Mouse (Mus musculus): Measurements from ENCODE around the gene Slc47a2. TPM values are rescaled to one million over a fixed set of nuclear protein-coding genes. Genes with fewer than 3 reads are reported as not detected.

Slc47a2 gene
- total and polyA plus RNA-seq, 3 experiments: not detected

DNA sequence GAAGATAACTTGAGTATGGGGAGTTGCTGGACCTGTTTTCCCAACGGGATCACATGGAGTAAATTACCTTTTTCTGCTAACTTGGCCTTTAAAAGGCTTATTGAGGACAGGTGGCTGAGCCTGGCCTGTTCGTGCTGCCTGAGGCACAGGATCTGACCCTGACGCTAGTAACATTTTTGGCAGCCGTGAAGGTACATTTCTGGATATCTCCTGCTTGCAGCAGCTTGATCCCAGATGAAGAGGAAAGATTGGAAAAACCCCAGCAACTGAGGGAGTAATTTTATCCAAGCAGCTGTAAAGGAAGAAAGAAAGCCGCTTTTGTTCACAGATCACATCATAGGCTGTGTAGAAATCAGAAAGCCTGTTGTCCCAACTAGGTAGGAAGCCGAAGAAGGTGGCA is 58.3 kb downstream of the Slc47a2 start:
- TF ChIP-seq CTCF (IDR thresholded peaks at IDR 0.05; ENCODE audit: low read depth, low read length): no peak
- no peak for TF ChIP-seq POLR2AphosphoS5 (IDR thresholded peaks at IDR 0.05; ENCODE audit: insufficient replicate concordance, low read depth, low read length)
- Histone ChIP-seq H3K27me3 (ENCODE audit: insufficient read depth, low read length) (peaks cover 4% of the 10 kb centered on the region; the same call in 1 of the 2 replicates), H3K4me1 (ENCODE audit: insufficient read depth, low read depth, low read length) (no peaks in the 10 kb centered on the region), H3K4me3 (ENCODE audit: low read depth, low read length) (no peak overlapping the region), H3K9me3 (replicated peaks) (no peaks in the 10 kb centered on the region), H3K36me3 (replicated peaks) (no peaks in the 10 kb centered on the region)
- DNase-seq (ENCODE audit: low spot score) (no peak), ATAC-seq (ENCODE audit: extremely low read depth, insufficient number of reproducible peaks, low FRiP score, poor library complexity, severe bottlenecking) (no peak)

GRCm38 (mm10) chr11:61283414-61284049 is 59.1 kb downstream of the Slc47a2 start:
- Histone ChIP-seq H3K4me3 (ENCODE audit: low read depth, low read length) (no peak overlapping the region), H3K9me3 (replicated peaks) (no peaks in the 10 kb centered on the region), H3K36me3 (replicated peaks) (no peaks in the 10 kb centered on the region), H3K27me3 (ENCODE audit: insufficient read depth, low read length) (peaks cover 4% of the 10 kb centered on the region; the same call in 1 of the 2 replicates), H3K4me1 (ENCODE audit: insufficient read depth, low read depth, low read length) (no peaks in the 10 kb centered on the region)
- TF ChIP-seq TAL1 (conservative IDR thresholded peaks at IDR 0.05; ENCODE audit: low read depth, low read length) (no peak), GATA1 (IDR thresholded peaks at IDR 0.05; ENCODE audit: borderline replicate concordance, low read length) (no peak), CTCF (IDR thresholded peaks at IDR 0.05; ENCODE audit: low read depth, low read length) (no peak), GATA2 (IDR thresholded peaks at IDR 0.05; ENCODE audit: borderline replicate concordance, low read depth, low read length) (no peak), POLR2AphosphoS5 (IDR thresholded peaks at IDR 0.05; ENCODE audit: insufficient replicate concordance, low read depth, low read length) (no peak)
- no peak for ATAC-seq (ENCODE audit: extremely low read depth, insufficient number of reproducible peaks, low FRiP score, poor library complexity, severe bottlenecking)
- no peak for DNase-seq (ENCODE audit: low spot score)

GRCm38 (mm10) chr11:61278445-61279077 is 64.1 kb downstream of the Slc47a2 start:
- Histone ChIP-seq H3K36me3 (replicated peaks) (no peaks in the 10 kb centered on the region), H3K4me1 (ENCODE audit: insufficient read depth, low read depth, low read length) (no peaks in the 10 kb centered on the region), H3K9me3 (replicated peaks) (no peaks in the 10 kb centered on the region), H3K4me3 (ENCODE audit: low read depth, low read length) (no peak overlapping the region), H3K27me3 (ENCODE audit: insufficient read depth, low read length) (peaks cover 22% of the 10 kb centered on the region)
- TF ChIP-seq POLR2AphosphoS5 (IDR thresholded peaks at IDR 0.05; ENCODE audit: insufficient replicate concordance, low read depth, low read length) (no peak), CTCF (IDR thresholded peaks at IDR 0.05; ENCODE audit: low read depth, low read length) (no peak), GATA1 (IDR thresholded peaks at IDR 0.05; ENCODE audit: borderline replicate concordance, low read length) (no peak), TAL1 (conservative IDR thresholded peaks at IDR 0.05; ENCODE audit: low read depth, low read length) (no peak), GATA2 (IDR thresholded peaks at IDR 0.05; ENCODE audit: borderline replicate concordance, low read depth, low read length) (no peak)
- ATAC-seq (ENCODE audit: extremely low read depth, insufficient number of reproducible peaks, low FRiP score, poor library complexity, severe bottlenecking): no peak
- no peak for DNase-seq (ENCODE audit: low spot score)

DNA sequence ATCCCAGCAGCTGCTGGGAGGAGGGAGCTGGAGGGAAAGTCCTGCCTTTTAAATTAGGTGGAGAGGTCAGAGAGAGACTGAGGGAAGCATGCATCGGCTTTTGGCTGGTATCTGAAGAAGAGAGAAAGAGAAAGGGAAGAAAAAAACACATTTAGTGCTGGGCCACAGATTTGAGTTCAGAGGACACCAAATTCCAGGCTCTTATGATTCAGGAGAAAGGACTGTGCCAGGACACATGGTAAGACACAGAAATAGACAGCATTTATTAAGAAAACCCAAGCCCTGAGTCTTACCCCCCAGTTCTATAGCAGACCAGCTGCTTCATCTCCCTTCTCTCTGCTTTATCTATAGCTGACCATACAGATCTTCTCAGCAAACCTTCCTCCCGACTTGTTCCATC is 64.7 kb downstream of the Slc47a2 start:
- H3K4me3 ChIP-seq (ENCODE audit: low read depth, low read length): no peak overlapping the region
- H3K4me1 ChIP-seq (ENCODE audit: insufficient read depth, low read depth, low read length): no peaks in the 10 kb centered on the region
- H3K36me3 ChIP-seq (replicated peaks): no peaks in the 10 kb centered on the region
- no peaks in the 10 kb centered on the region for H3K9me3 ChIP-seq (replicated peaks)
- H3K27me3 ChIP-seq (ENCODE audit: insufficient read depth, low read length): peaks cover 24% of the 10 kb centered on the region
- TF ChIP-seq TAL1 (conservative IDR thresholded peaks at IDR 0.05; ENCODE audit: low read depth, low read length) (no peak), POLR2AphosphoS5 (IDR thresholded peaks at IDR 0.05; ENCODE audit: insufficient replicate concordance, low read depth, low read length) (no peak), CTCF (IDR thresholded peaks at IDR 0.05; ENCODE audit: low read depth, low read length) (no peak), GATA2 (IDR thresholded peaks at IDR 0.05; ENCODE audit: borderline replicate concordance, low read depth, low read length) (no peak), GATA1 (IDR thresholded peaks at IDR 0.05; ENCODE audit: borderline replicate concordance, low read length) (no peak)
- ATAC-seq (ENCODE audit: extremely low read depth, insufficient number of reproducible peaks, low FRiP score, poor library complexity, severe bottlenecking) (no peak), DNase-seq (ENCODE audit: low spot score) (no peak)

DNA sequence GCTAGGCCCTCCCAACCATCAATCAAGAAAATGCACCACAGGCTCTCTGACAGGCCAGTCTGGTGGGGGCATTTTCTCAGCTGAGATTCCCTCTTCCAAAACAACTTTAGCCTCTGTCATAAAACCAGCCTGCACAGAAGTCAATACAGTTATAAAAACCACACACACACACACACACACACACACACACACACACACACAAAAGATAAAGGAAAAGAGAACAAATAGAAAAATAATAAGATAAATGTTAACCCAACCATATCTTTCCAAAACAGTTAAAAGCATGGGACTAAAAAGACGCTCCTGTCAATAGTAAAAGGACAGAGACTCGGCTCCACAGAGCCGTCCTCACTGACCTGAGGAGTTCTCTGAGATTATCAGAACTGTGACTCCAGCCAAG is 66.2 kb downstream of the Slc47a2 start:
- Histone ChIP-seq H3K27me3 (ENCODE audit: insufficient read depth, low read length) (peaks cover 30% of the 10 kb centered on the region), H3K36me3 (replicated peaks) (no peaks in the 10 kb centered on the region), H3K4me1 (ENCODE audit: insufficient read depth, low read depth, low read length) (no peaks in the 10 kb centered on the region), H3K9me3 (replicated peaks) (no peaks in the 10 kb centered on the region), H3K4me3 (ENCODE audit: low read depth, low read length) (no peak overlapping the region)
- ATAC-seq (ENCODE audit: extremely low read depth, insufficient number of reproducible peaks, low FRiP score, poor library complexity, severe bottlenecking): no peak
- no peak for DNase-seq (ENCODE audit: low spot score)
- no peak for TF ChIP-seq GATA1 (IDR thresholded peaks at IDR 0.05; ENCODE audit: borderline replicate concordance, low read length)
- TF ChIP-seq GATA2 (IDR thresholded peaks at IDR 0.05; ENCODE audit: borderline replicate concordance, low read depth, low read length): no peak
- TF ChIP-seq CTCF (IDR thresholded peaks at IDR 0.05; ENCODE audit: low read depth, low read length): no peak
- TF ChIP-seq TAL1 (conservative IDR thresholded peaks at IDR 0.05; ENCODE audit: low read depth, low read length): no peak
- TF ChIP-seq POLR2AphosphoS5 (IDR thresholded peaks at IDR 0.05; ENCODE audit: insufficient replicate concordance, low read depth, low read length): no peak

- TF ChIP-seq GATA2 (IDR thresholded peaks at IDR 0.05; ENCODE audit: borderline replicate concordance, low read depth, low read length) (no peak), TAL1 (conservative IDR thresholded peaks at IDR 0.05; ENCODE audit: low read depth, low read length) (no peak), CTCF (IDR thresholded peaks at IDR 0.05; ENCODE audit: low read depth, low read length) (no peak)
- ATAC-seq (ENCODE audit: extremely low read depth, insufficient number of reproducible peaks, low FRiP score, poor library complexity, severe bottlenecking) (no peak), DNase-seq (ENCODE audit: low spot score) (no peak)
- Histone ChIP-seq H3K4me1 (ENCODE audit: insufficient read depth, low read depth, low read length) (no peaks in the 10 kb centered on the region), H3K9me3 (replicated peaks) (no peaks in the 10 kb centered on the region), H3K27me3 (ENCODE audit: insufficient read depth, low read length) (peaks cover 29% of the 10 kb centered on the region), H3K4me3 (ENCODE audit: low read depth, low read length) (no peak overlapping the region), H3K36me3 (replicated peaks) (no peaks in the 10 kb centered on the region)
Measured at GRCm38 (mm10) chr11:61275106-61275505, 67.6 kb downstream of the Slc47a2 start.

Data from G1E (cell line).